Comparison of ENCODE assay signal across 32 mouse cellular contexts in genomic region chr7:95480121-95480726, GRCm38 (mm10).
DNase-seq lines count a peak whose midpoint lies in the region; ATAC-seq lines count a peak whose summit lies in the region.
"Had no signal": no experiment of that assay in that cellular context is flagged by ENCODE, and none has a peak within 500 bp of the region (broad histone marks: within the 10 kb centered on the region; RNA-seq: fewer than 3 reads in every experiment).

No protein-coding gene starts in this region.

- H3K9ac ChIP-seq in forebrain, embryonic 12.5 days, result no peak overlapping the region
- H3K9ac ChIP-seq in forebrain, embryonic 15.5 days (replicated peaks), result no peak overlapping the region
- H3K9ac ChIP-seq in midbrain, embryonic 11.5 days (ENCODE audit: low read length), result no peak overlapping the region
- H3K9ac ChIP-seq in midbrain, embryonic 15.5 days, result no peak overlapping the region
- H3K9ac ChIP-seq: embryonic facial prominence, embryonic 13.5 days; heart, embryonic 13.5 days; liver, embryonic 12.5 days; liver, postnatal 0 days had no signal

- peak; percentile 20; the same call in 1 of the 2 replicates for ATAC-seq in forebrain, embryonic 12.5 days (ENCODE audit: low FRiP score)
- ATAC-seq in forebrain, embryonic 15.5 days (replicated peaks), result no peak
- ATAC-seq in midbrain, embryonic 11.5 days (ENCODE audit: low FRiP score), result peak; percentile 68
- no peak for ATAC-seq in midbrain, embryonic 15.5 days (replicated peaks)
- ATAC-seq: forebrain, embryonic 16.5 days; intestine, embryonic 16.5 days; liver, embryonic 12.5 days; liver, postnatal 0 days had no signal

- H3K36me3 ChIP-seq in forebrain, embryonic 12.5 days (replicated peaks), result no peaks in the 10 kb centered on the region
- no peaks in the 10 kb centered on the region for H3K36me3 ChIP-seq in forebrain, embryonic 15.5 days
- H3K36me3 ChIP-seq in midbrain, embryonic 11.5 days (ENCODE audit: control insufficient read depth, insufficient read depth, low read length), result no peaks in the 10 kb centered on the region
- no peaks in the 10 kb centered on the region for H3K36me3 ChIP-seq in midbrain, embryonic 15.5 days (replicated peaks)
- H3K36me3 ChIP-seq: embryonic facial prominence, embryonic 13.5 days; heart, embryonic 13.5 days; liver, embryonic 12.5 days had no signal

- H3K27ac ChIP-seq in forebrain, embryonic 12.5 days, result no peak overlapping the region
- H3K27ac ChIP-seq in forebrain, embryonic 15.5 days (replicated peaks), result no peak overlapping the region
- H3K27ac ChIP-seq in midbrain, embryonic 11.5 days (ENCODE audit: low read depth, low read length), result peak overlapping the region; percentile 5; the same call in 1 of the 2 replicates
- no peak overlapping the region for H3K27ac ChIP-seq in midbrain, embryonic 15.5 days
- H3K27ac ChIP-seq: embryonic facial prominence, embryonic 13.5 days; gastrocnemius, adult 2 months; heart, embryonic 13.5 days; liver, embryonic 12.5 days; stomach, postnatal 0 days had no signal

- no peak overlapping the region for H3K4me3 ChIP-seq in forebrain, embryonic 12.5 days (replicated peaks)
- H3K4me3 ChIP-seq in forebrain, embryonic 15.5 days, result no peak overlapping the region
- H3K4me3 ChIP-seq in midbrain, embryonic 11.5 days (ENCODE audit: low read depth, low read length), result no peak overlapping the region
- no peak overlapping the region for H3K4me3 ChIP-seq in midbrain, embryonic 15.5 days
- H3K4me3 ChIP-seq: embryonic facial prominence, embryonic 13.5 days; gastrocnemius, adult 2 months; heart, embryonic 13.5 days; liver, embryonic 12.5 days; myocyte had no signal

- peaks cover 7% of the 10 kb centered on the region for H3K4me1 ChIP-seq in forebrain, embryonic 12.5 days
- peaks cover 6% of the 10 kb centered on the region; the same call in 1 of the 2 replicates for H3K4me1 ChIP-seq in forebrain, embryonic 15.5 days
- peaks cover 9% of the 10 kb centered on the region; the same call in 1 of the 2 replicates for H3K4me1 ChIP-seq in midbrain, embryonic 11.5 days (ENCODE audit: control insufficient read depth, insufficient read depth, low read length)
- no peaks in the 10 kb centered on the region for H3K4me1 ChIP-seq in midbrain, embryonic 15.5 days
- H3K4me1 ChIP-seq: embryonic facial prominence, embryonic 13.5 days; heart, embryonic 13.5 days; liver, embryonic 12.5 days had no signal

- H3K27me3 ChIP-seq in forebrain, embryonic 12.5 days, result 0 out of 2 replicates have a peak, but pooled peaks cover 4% of the 10 kb centered on the region
- H3K27me3 ChIP-seq in forebrain, embryonic 15.5 days, result no peaks in the 10 kb centered on the region
- H3K27me3 ChIP-seq in midbrain, embryonic 11.5 days (ENCODE audit: control insufficient read depth, insufficient read depth, low read length), result no peaks in the 10 kb centered on the region
- no peaks in the 10 kb centered on the region for H3K27me3 ChIP-seq in midbrain, embryonic 15.5 days (replicated peaks)
- H3K27me3 ChIP-seq: embryonic facial prominence, embryonic 13.5 days; heart, embryonic 13.5 days; liver, embryonic 12.5 days had no signal

- 8% methylated on average over 5 of the region's 5 CpGs for WGBS in forebrain, embryonic 12.5 days
- WGBS in forebrain, embryonic 15.5 days, result 2% methylated on average over 5 of the region's 5 CpGs
- 15% methylated on average over 5 of the region's 5 CpGs for WGBS in midbrain, embryonic 11.5 days
- WGBS in midbrain, embryonic 15.5 days, result 7% methylated on average over 5 of the region's 5 CpGs

- H3K9me3 ChIP-seq in forebrain, embryonic 12.5 days, result no peaks in the 10 kb centered on the region
- no peaks in the 10 kb centered on the region for H3K9me3 ChIP-seq in forebrain, embryonic 15.5 days
- no peaks in the 10 kb centered on the region for H3K9me3 ChIP-seq in midbrain, embryonic 11.5 days (ENCODE audit: control insufficient read depth, low read length)
- no peaks in the 10 kb centered on the region for H3K9me3 ChIP-seq in midbrain, embryonic 15.5 days
- H3K9me3 ChIP-seq: embryonic facial prominence, embryonic 13.5 days; heart, embryonic 13.5 days; liver, embryonic 12.5 days had no signal

- H3K4me2 ChIP-seq in forebrain, embryonic 12.5 days, result no peak overlapping the region
- no peak overlapping the region for H3K4me2 ChIP-seq in forebrain, embryonic 15.5 days (replicated peaks)
- no peak overlapping the region for H3K4me2 ChIP-seq in midbrain, embryonic 11.5 days
- no peak overlapping the region for H3K4me2 ChIP-seq in midbrain, embryonic 15.5 days
- H3K4me2 ChIP-seq: embryonic facial prominence, embryonic 13.5 days; heart, embryonic 13.5 days; liver, embryonic 12.5 days had no signal

- peak; percentile 84 for DNase-seq in midbrain, embryonic 11.5 days (ENCODE audit: low spot score, missing footprints)
- peak; percentile 92 for DNase-seq in ES-CJ7 (ENCODE audit: low read depth, low spot score)
- DNase-seq in WW6 (ENCODE audit: low read depth, low spot score), result peak; percentile 33
- DNase-seq in gastrocnemius, postnatal 25 days, result no peak
- DNase-seq in right cerebral cortex, postnatal 4 days, result no peak
- DNase-seq: adrenal gland, adult 2 months; adrenal gland, postnatal 36 days; cerebellum, adult 8-10 months; cerebellum, postnatal 36 days; embryo, embryonic 11 days; gastrocnemius, adult 2 months; heart, postnatal 10 days; kidney, adult 9 months; kidney, postnatal 10 days; layer of hippocampus, postnatal 36 days; left cerebral cortex, postnatal 4 days; liver, postnatal 0 days; lung, postnatal 36 days; midbrain, embryonic 14.5 days; right cerebral cortex, adult 18-20 months; thymus, adult 18-20 months; thymus, postnatal 25 days had no signal

Comparison
In these comparisons a context has a peak if more than half of its experiments do, and no peak if none do; other contexts are left out.
1. ATAC-seq: peak in forebrain, embryonic 12.5 days (single experiment) and midbrain, embryonic 11.5 days (single experiment); none in forebrain, embryonic 15.5 days (single experiment) and midbrain, embryonic 15.5 days (single experiment).
2. DNase-seq: peak in midbrain, embryonic 11.5 days (single experiment), ES-CJ7 (single experiment) and WW6 (single experiment); none in gastrocnemius, postnatal 25 days (single experiment) and right cerebral cortex, postnatal 4 days (single experiment).